In the genomic region with DNA sequence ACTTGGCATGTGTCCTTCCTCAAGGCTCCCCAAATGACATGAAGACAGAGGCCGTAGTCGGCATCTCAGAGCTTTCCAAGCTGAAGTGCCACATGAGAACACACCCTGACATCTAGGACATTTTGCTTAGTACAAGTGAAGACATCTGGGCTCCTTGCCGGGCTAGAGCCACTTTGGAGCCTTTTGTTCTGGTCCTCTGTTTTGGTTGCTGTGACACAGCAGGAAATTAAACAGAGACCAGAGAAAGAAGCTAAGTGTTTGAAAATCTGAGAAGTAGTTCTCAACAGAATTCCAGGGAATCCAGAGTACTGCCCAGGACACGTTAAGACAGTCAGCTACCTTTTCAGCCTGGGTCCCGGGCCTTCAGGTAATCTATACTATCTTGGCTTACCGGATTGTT, we compare ENCODE assay signal across 21 mouse cellular contexts.
"Had no signal": no experiment of that assay in that cellular context is flagged by ENCODE, and none has a peak within 500 bp of the region (broad histone marks: within the 10 kb centered on the region; RNA-seq: fewer than 3 reads in every experiment).

No protein-coding gene starts in this region.

- H3K27ac ChIP-seq: liver, embryonic 13.5 days; liver, embryonic 15.5 days; macrophage; midbrain, embryonic 10.5 days; midbrain, embryonic 12.5 days; neural tube, embryonic 13.5 days; neural tube, embryonic 15.5 days had no signal

- H3K9ac ChIP-seq: liver, embryonic 13.5 days; liver, embryonic 15.5 days; liver, postnatal 0 days; midbrain, embryonic 12.5 days; neural tube, embryonic 13.5 days; neural tube, embryonic 15.5 days had no signal

- H3K4me1 ChIP-seq: liver, embryonic 13.5 days; liver, embryonic 15.5 days; midbrain, embryonic 12.5 days; neural tube, embryonic 13.5 days; neural tube, embryonic 15.5 days had no signal

- H3K4me2 ChIP-seq: liver, embryonic 11.5 days; liver, embryonic 13.5 days; liver, embryonic 15.5 days; midbrain, embryonic 12.5 days; neural tube, embryonic 13.5 days; neural tube, embryonic 15.5 days had no signal

- DNase-seq: liver; liver, embryonic 13.5 days; liver, postnatal 0 days; midbrain, embryonic 14.5 days; retina, postnatal 1 day; right cerebral cortex, adult 18-20 months; right cerebral cortex, postnatal 25 days; right cerebral cortex, postnatal 4 days; spleen, adult 18-20 months; thymus, adult 18-20 months; thymus, postnatal 14 days; thymus, postnatal 36 days had no signal

- H3K9me3 ChIP-seq: liver, embryonic 13.5 days; liver, embryonic 15.5 days; midbrain, embryonic 10.5 days; midbrain, embryonic 12.5 days; neural tube, embryonic 13.5 days; neural tube, embryonic 15.5 days had no signal

- ATAC-seq: liver, postnatal 0 days; midbrain, embryonic 16.5 days had no signal

- H3K4me3 ChIP-seq: liver, embryonic 13.5 days; liver, embryonic 15.5 days; midbrain, embryonic 10.5 days; midbrain, embryonic 12.5 days; myocyte; neural tube, embryonic 13.5 days; neural tube, embryonic 15.5 days had no signal

- H3K27me3 ChIP-seq: liver, embryonic 13.5 days; liver, embryonic 15.5 days; midbrain, embryonic 12.5 days; neural tube, embryonic 13.5 days; neural tube, embryonic 15.5 days had no signal

- H3K36me3 ChIP-seq: liver, embryonic 13.5 days; liver, embryonic 15.5 days had no signal
